Mouse (Mus musculus) layer of hippocampus, adult 2 months (tissue): ENCODE results near the gene Ahctf1. TPM values are rescaled to one million over a fixed set of nuclear protein-coding genes. Genes with fewer than 3 reads are reported as not detected.
"Not testable (repeated sequence)": the region's sequence is repeated elsewhere in the genome, so short reads cannot be mapped to it uniquely, and the experiment has no call there.

ENCODE experiments used
- DNase-seq, 2 experiments: peaks; one replicate each; pipeline ENCODE4 v3.0.0; 2022; ENCODE audit warnings: low spot score in 2 of 2
- H3K27ac ChIP-seq: fragments of 200-600 bp; 2 replicates; pipeline ENCODE4 v1.8.1; 2022
- H3K4me3 ChIP-seq: fragments of 200-600 bp; 2 replicates; pipeline ENCODE4 v1.8.1; 2022; ENCODE audit warnings: mild to moderate bottlenecking
- CTCF ChIP-seq: fragments of 200-600 bp; conservative IDR thresholded peaks from 2 replicates; pipeline ENCODE4 v1.8.1; 2022; ENCODE audit warnings: antibody characterized with exemption, mild to moderate bottlenecking, moderate library complexity
- total RNA-seq, 2 experiments: library from RNA; stranded (reverse); gene quantifications; 2 replicates each; pipeline ENCODE4 v1.2.3; 2021

The Ahctf1 gene
- total RNA-seq, 2 experiments from 2014 or later: 40.0 to 41.8 TPM

DNA sequence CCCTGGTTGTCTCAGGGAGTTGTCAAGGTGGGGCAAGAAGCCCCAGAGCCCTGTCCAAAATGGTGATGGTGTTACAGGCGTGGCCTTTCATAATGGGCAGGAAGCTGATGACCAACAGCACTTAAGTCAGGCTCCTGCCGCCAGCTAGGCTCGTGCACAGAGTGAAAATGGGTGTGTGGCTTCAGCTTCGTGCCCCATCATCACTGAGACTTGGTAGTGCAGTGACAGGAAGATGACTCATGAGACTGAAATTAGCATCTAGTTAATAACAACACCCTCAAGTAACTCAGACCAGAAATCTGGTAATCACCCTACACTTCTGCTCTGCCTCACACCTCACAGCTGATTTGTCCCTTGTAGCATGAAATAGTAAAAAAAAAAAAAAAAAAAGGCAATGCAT lies 25.4 kb upstream of the Ahctf1 start:
- no peak for TF ChIP-seq CTCF

GRCm38 (mm10) chr1:179828051-179828450 lies 24.6 kb upstream of the Ahctf1 start:
- TF ChIP-seq CTCF: no peak

More for the DNA sequence above, 25.4 kb upstream of the Ahctf1 start:
- Histone ChIP-seq H3K27ac (no peak overlapping the region), H3K4me3 (no peak overlapping the region)
- DNase-seq: no peak

DNA sequence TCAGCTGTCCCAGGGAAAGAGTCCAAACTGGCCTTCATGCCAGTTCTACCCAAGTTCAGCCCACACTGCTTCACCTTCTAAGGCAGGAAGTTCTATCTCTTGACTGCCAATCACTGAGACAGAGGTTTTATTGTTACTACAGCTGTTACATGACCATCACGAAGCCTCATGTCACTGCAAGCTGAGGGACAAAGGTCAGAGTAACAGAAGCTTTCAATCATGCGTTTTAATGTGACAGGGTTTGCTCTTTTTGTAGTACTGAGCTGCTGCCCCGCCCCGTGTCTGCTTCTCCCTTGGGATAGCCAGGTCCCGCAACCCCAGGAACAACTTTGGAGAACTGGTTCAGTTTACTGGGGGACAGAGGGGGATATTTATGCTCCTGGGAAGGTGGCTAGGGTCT lies 21.1 kb upstream of the Ahctf1 start:
- H3K4me3 ChIP-seq: no peak overlapping the region
- no peak overlapping the region for H3K27ac ChIP-seq
- no peak for TF ChIP-seq CTCF
- no peak for DNase-seq

More at GRCm38 (mm10) chr1:179828051-179828450, 24.6 kb upstream of the Ahctf1 start:
- Histone ChIP-seq H3K27ac (no peak overlapping the region), H3K4me3 (no peak overlapping the region)
- DNase-seq: no peak

- not testable (repeated sequence) for H3K4me3 ChIP-seq, DNase-seq, H3K27ac ChIP-seq
Measured at GRCm38 (mm10) chr1:179818490-179819278, 15.2 kb upstream of the Ahctf1 start.

GRCm38 (mm10) chr1:179814616-179815015 lies 11.1 kb upstream of the Ahctf1 start:
- no peak for TF ChIP-seq CTCF
- DNase-seq: no peak
- Histone ChIP-seq H3K27ac (0 out of 2 replicates have a peak overlapping the region, but pooled peaks have one; percentile 28), H3K4me3 (no peak overlapping the region)

DNA sequence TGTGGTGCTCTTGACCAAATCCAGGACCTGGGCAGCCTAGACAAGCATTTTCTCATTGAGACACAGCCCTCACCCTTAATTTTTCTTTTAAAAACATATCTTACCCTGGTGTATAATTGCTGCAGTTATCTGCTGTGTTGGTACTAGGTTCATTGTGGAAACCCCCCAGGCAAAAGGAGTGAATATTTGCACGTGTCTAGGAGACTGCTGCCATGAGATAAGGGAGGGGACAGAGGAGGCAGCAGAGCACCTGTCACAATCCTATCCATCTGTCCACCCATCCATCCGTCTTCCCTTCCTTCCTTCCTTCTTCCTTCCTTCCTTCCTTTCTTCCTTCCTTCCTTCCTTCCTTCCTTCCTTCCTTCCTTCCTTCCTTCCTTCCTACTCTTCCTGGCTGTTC lies 9.9 kb upstream of the Ahctf1 start:
- Histone ChIP-seq H3K27ac (no peak overlapping the region), H3K4me3 (no peak overlapping the region)
- TF ChIP-seq CTCF: no peak
- DNase-seq: no peak

DNA sequence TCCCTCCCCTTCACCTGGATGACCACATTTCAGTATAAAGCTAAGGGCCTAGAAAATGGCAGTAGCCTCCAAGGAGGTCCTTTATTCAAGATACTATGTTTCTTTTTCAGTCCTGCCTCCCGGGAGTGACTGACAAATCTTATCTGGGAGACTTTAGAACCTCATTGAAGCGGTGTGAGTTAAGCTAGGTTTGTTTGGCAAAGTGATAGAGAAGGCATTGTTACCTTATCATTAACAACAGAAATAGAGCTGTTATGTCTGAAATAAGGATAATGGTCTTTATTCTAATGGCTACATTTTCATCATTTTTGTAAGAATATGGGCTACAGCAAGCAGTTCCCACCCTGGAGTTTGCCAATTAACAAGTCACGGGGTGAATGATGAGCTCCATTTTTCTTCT lies 4.8 kb upstream of the Ahctf1 start:
- no peak for DNase-seq
- no peak overlapping the region for H3K27ac ChIP-seq
- TF ChIP-seq CTCF: no peak
- H3K4me3 ChIP-seq: no peak overlapping the region

DNA sequence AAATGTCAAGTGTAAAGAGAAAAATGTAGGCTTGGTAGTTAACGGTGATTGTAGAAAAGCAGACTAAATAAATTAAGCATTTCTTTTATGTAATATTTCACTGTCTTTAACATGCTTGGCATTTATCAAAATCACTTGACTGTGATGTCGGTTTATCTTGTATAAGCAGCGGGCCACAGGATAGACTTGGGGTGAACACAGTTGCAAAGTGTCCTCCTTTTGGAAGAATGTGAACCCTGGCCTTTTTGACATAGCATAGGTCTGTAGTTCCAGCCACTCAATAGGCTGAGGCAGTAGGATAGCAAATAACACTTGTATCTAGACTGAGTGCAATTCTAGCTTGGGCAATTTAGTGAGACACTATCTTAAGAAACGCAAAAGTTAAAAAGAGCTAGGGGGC lies 4.0 kb upstream of the Ahctf1 start:
- no peak for TF ChIP-seq CTCF
- no peak for DNase-seq
- H3K4me3 ChIP-seq: no peak overlapping the region
- H3K27ac ChIP-seq: no peak overlapping the region

DNA sequence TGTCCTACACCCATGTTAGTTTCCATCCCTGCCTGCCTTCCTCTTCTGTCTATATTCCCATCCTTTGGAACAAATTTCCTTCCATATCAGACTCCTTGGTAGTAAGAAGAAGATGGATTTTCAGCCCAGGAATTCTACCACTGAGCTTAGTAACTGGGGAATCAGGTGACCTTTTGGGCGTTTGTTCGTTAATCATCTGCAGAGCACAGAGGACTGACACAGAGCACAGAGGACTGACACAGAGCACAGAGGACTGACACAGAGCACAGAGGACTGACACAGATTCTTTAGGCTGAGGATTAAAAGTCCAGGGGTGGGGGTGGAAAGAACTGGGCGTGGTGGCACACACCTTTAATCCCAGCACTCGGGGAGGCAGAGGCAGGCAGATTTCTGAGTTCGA lies 2.3 kb upstream of the Ahctf1 start:
- Histone ChIP-seq H3K27ac (no peak overlapping the region), H3K4me3 (no peak overlapping the region)
- TF ChIP-seq CTCF: no peak
- DNase-seq: no peak

DNA sequence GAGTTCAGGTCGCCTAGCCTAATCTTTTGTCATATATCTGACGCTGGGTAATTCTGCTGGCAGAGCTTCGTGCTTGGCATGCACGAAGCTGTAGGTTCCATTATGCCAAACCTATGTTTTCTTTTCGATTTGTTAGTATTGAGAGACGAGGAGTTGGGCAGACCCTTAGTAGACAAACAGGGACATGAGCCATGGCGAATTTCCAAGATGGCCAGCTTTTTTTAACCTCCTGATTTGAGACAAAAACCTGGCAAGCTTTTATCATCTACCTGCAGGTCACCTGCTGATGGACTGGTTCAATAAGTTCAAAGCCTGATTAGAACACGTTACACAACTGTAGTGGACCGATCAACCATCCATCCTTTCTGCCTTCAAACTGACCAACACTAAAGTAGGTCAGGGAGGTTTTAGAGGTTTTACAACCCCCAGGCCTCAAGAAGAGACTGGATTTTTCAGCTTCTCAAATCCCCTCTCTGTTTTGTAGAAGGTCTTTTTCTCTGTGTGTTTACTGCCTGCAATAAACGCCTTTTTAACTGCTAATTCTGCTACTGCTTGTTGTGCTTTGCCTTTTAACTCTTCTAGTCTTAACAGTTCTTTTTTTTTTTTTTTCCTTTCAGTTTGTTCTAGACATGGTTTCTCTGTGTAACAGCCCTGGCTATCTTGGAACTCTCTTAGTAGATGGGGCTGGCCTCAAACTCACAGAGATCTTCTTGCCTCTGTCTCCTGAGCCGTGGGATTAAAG lies 831 bp upstream of the Ahctf1 start:
- peak overlapping the region; percentile 90 for H3K4me3 ChIP-seq
- TF ChIP-seq CTCF: no peak
- DNase-seq: peak; percentile 8 to 13
- peak overlapping the region; percentile 85 for H3K27ac ChIP-seq

DNA sequence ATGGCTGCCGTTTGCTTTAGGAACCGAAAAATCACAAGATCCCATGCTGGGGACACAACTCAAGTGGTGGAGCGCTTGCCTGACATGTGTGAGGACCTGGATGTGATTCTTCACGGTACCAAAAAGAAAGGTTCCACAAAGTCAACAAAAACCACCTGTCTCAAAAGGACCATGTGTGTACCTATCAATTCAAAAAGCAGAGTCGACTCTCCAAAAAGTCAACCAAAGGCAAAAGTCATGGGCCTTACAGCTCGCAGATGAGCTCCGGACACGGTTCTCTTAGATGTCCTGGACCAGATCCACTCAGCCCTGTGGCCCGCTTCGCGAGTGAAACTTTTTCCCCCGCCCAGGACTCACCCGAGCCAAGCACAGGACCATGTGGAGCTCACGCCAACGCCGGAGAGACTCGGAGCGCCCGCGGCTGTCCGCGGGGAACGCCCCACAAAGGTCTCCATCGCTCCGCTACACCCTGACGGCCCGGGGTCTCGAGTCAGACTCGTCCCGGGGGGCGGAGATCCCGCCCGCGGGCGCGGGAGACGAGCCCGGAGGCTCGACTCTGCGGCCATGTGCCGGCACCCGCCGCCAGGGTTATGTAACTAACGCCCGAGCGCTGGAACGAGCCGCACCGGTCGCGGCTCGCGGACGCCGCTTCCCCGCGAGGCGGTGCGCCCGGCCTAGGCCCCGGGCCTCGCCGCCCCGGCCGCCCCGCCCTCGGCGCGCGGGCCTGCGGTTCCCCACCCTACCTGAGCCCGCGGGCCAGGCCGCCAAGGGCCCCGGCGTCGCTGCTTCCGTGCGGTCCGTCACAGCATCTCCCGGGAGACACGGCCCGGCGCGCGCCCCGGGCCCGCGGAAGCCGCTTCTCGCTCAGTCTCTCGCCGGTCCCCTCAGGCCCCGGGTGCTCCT lies 619 bp downstream of the Ahctf1 start, which contains the start of gene Gm10518:
Gene Gm10518, plus strand, starts transcription at position 767 of the 903 bp plus-strand sequence.
- H3K4me3 ChIP-seq: peak within 1 kb of the TSS; percentile 90
- peak; percentile 13 to 34 for DNase-seq
- peak within 1 kb of the TSS; percentile 97 for H3K27ac ChIP-seq
- no peak for TF ChIP-seq CTCF

- no peak for DNase-seq
Measured at GRCm38 (mm10) chr1:179798794-179799193, 4.7 kb downstream of the Ahctf1 start.

More at GRCm38 (mm10) chr1:179798794-179799193, 4.7 kb downstream of the Ahctf1 start:
- TF ChIP-seq CTCF: peak; percentile 49
- Histone ChIP-seq H3K4me3 (no peak overlapping the region), H3K27ac (no peak overlapping the region)
